19 mouse cellular contexts compared by ENCODE assay signal in genomic region chr7:133027930-133028329, GRCm38 (mm10).
A peak's percentile ranks its signal among the peaks of the same experiment; 100 is the strongest.
DNase-seq lines count a peak whose midpoint lies in the region; TF ChIP-seq lines count a peak whose summit lies in the region.
"Had no signal": no experiment of that assay in that cellular context is flagged by ENCODE, and none has a peak within 500 bp of the region (broad histone marks: within the 10 kb centered on the region; RNA-seq: fewer than 3 reads in every experiment).

No protein-coding gene starts in this region.

- no peaks in the 10 kb centered on the region; the same call in 1 of the 2 replicates for H3K4me1 ChIP-seq in testis, adult 2 months (ENCODE audit: control insufficient read depth, insufficient read depth, low read length)

- H3K36me3 ChIP-seq in testis, adult 2 months (ENCODE audit: control insufficient read depth, insufficient read depth, low read length), result no peaks in the 10 kb centered on the region
- H3K36me3 ChIP-seq: embryonic facial prominence, embryonic 12.5 days; forebrain, embryonic 15.5 days had no signal

- TF ChIP-seq POLR2A in testis, adult 2 months (IDR thresholded peaks at IDR 0.05; ENCODE audit: control insufficient read depth, low read depth, low read length), result no peak

- no peaks in the 10 kb centered on the region for H3K27me3 ChIP-seq in testis, adult 2 months (ENCODE audit: control insufficient read depth, insufficient read depth, low read length)
- H3K27me3 ChIP-seq: embryonic facial prominence, embryonic 12.5 days; forebrain, embryonic 13.5 days; forebrain, embryonic 15.5 days; Patski had no signal

- peak; percentile 48 to 76 for DNase-seq in adrenal gland, adult (ENCODE audit: inconsistent age in 2 of 2, low spot score in 1 of 2)
- DNase-seq in adrenal gland, postnatal 25 days, result no peak
- peak; percentile 51 for DNase-seq in adrenal gland, postnatal 14 days
- DNase-seq in adrenal gland, postnatal 4 days (ENCODE audit: low spot score in 2 of 2), result no peak
- no peak for DNase-seq in testis, postnatal 10 days (ENCODE audit: low spot score)
- DNase-seq: adrenal gland, postnatal 10 days; B cell, adult 2 months; cerebellum, adult 11-12 months; cerebellum, adult 2 months; cerebellum, adult 9-10 months; cerebellum, postnatal 10 days; cerebellum, postnatal 25 days; forebrain, postnatal 0 days had no signal

- H3K27ac ChIP-seq in testis, adult 2 months (ENCODE audit: control insufficient read depth, insufficient read depth, low read depth, low read length), result no peak overlapping the region
- H3K27ac ChIP-seq: embryonic facial prominence, embryonic 10.5 days; embryonic facial prominence, embryonic 12.5 days; forebrain, embryonic 13.5 days; forebrain, embryonic 15.5 days had no signal

- no peak for TF ChIP-seq CTCF in testis, adult 2 months (IDR thresholded peaks at IDR 0.05; ENCODE audit: control insufficient read depth, insufficient read depth, insufficient replicate concordance, low read depth, low read length)

- peak overlapping the region; percentile 68 for H3K4me3 ChIP-seq in testis, adult 2 months (ENCODE audit: control insufficient read depth, low read depth, low read length)
- H3K4me3 ChIP-seq: embryonic facial prominence, embryonic 10.5 days; embryonic facial prominence, embryonic 12.5 days; forebrain, embryonic 13.5 days; forebrain, embryonic 15.5 days had no signal

Comparison
In these comparisons a context has a peak if more than half of its experiments do, and no peak if none do; other contexts are left out.
1. DNase-seq: peak in adrenal gland, adult (2 of 2) and adrenal gland, postnatal 14 days (single experiment); none in adrenal gland, postnatal 25 days (single experiment), adrenal gland, postnatal 4 days (0 of 2) and testis, postnatal 10 days (single experiment).